Comparison of ENCODE assay signal across 23 mouse cellular contexts in genomic region chr14:72835158-72835557, GRCm38 (mm10).
"Had no signal": no experiment of that assay in that cellular context is flagged by ENCODE, and none has a peak within 500 bp of the region (broad histone marks: within the 10 kb centered on the region; RNA-seq: fewer than 3 reads in every experiment).

No protein-coding gene starts in this region.

- H3K4me1 ChIP-seq: kidney, embryonic 15.5 days; limb, embryonic 15.5 days; liver, embryonic 12.5 days; liver, embryonic 15.5 days; lung, embryonic 15.5 days; midbrain, embryonic 10.5 days; midbrain, embryonic 13.5 days; neural tube, embryonic 12.5 days; neural tube, embryonic 15.5 days; stomach, embryonic 15.5 days had no signal

- ATAC-seq: liver, embryonic 12.5 days; midbrain, embryonic 13.5 days had no signal

- H3K9ac ChIP-seq: kidney, embryonic 15.5 days; limb, embryonic 12.5 days; limb, embryonic 15.5 days; liver, embryonic 12.5 days; liver, embryonic 15.5 days; lung, embryonic 15.5 days; midbrain, embryonic 13.5 days; neural tube, embryonic 12.5 days; neural tube, embryonic 15.5 days; stomach, embryonic 15.5 days had no signal

- H3K4me3 ChIP-seq: kidney, embryonic 15.5 days; limb, embryonic 12.5 days; limb, embryonic 15.5 days; liver, embryonic 12.5 days; liver, embryonic 15.5 days; lung, embryonic 15.5 days; megakaryocyte, embryonic 14.5 days; midbrain, embryonic 10.5 days; midbrain, embryonic 13.5 days; neural tube, embryonic 12.5 days; neural tube, embryonic 15.5 days; stomach, embryonic 15.5 days had no signal

- H3K27ac ChIP-seq: kidney, embryonic 15.5 days; limb, embryonic 12.5 days; limb, embryonic 15.5 days; liver, embryonic 12.5 days; liver, embryonic 15.5 days; lung, embryonic 15.5 days; midbrain, embryonic 10.5 days; midbrain, embryonic 13.5 days; neural tube, embryonic 12.5 days; neural tube, embryonic 15.5 days; stomach, embryonic 15.5 days had no signal

- DNase-seq: kidney, adult 8-10 months; kidney, postnatal 14 days; kidney, postnatal 4 days; left cerebral cortex, postnatal 4 days; lung, adult 18-20 months; lung, postnatal 10 days; lung, postnatal 36 days; right cerebral cortex, adult 18-20 months; right cerebral cortex, postnatal 14 days; right cerebral cortex, postnatal 4 days; thymus, postnatal 25 days had no signal

- H3K36me3 ChIP-seq: kidney, embryonic 15.5 days; limb, embryonic 12.5 days; limb, embryonic 15.5 days; liver, embryonic 12.5 days; liver, embryonic 15.5 days; lung, embryonic 15.5 days; midbrain, embryonic 10.5 days; midbrain, embryonic 13.5 days; neural tube, embryonic 12.5 days; neural tube, embryonic 15.5 days; stomach, embryonic 15.5 days had no signal

- H3K4me2 ChIP-seq: kidney, embryonic 15.5 days; limb, embryonic 12.5 days; limb, embryonic 15.5 days; liver, embryonic 12.5 days; liver, embryonic 15.5 days; lung, embryonic 15.5 days; midbrain, embryonic 13.5 days; neural tube, embryonic 12.5 days; neural tube, embryonic 15.5 days; stomach, embryonic 15.5 days had no signal

- H3K27me3 ChIP-seq: kidney, embryonic 15.5 days; limb, embryonic 12.5 days; limb, embryonic 15.5 days; liver, embryonic 12.5 days; liver, embryonic 15.5 days; lung, embryonic 15.5 days; midbrain, embryonic 13.5 days; neural tube, embryonic 12.5 days; neural tube, embryonic 15.5 days; stomach, embryonic 15.5 days had no signal

- H3K9me3 ChIP-seq: kidney, embryonic 15.5 days; limb, embryonic 12.5 days; limb, embryonic 15.5 days; liver, embryonic 12.5 days; liver, embryonic 15.5 days; lung, embryonic 15.5 days; megakaryocyte, embryonic 14.5 days; midbrain, embryonic 10.5 days; midbrain, embryonic 13.5 days; neural tube, embryonic 12.5 days; neural tube, embryonic 15.5 days; stomach, embryonic 15.5 days had no signal
